ENCODE assay signal across 7 mouse cellular contexts in genomic region chr6:4904055-4904450, GRCm38 (mm10). TPM values are rescaled to one million over a fixed set of nuclear protein-coding genes. Genes with fewer than 3 reads are reported as not detected.
DNase-seq lines count a peak whose midpoint lies in the region; ATAC-seq lines count a peak whose summit lies in the region.

No protein-coding gene starts in this region.

- peak overlapping the region; percentile 92 for H3K27ac ChIP-seq in embryonic facial prominence, embryonic 12.5 days
- H3K27ac ChIP-seq in hindbrain, embryonic 11.5 days (ENCODE audit: low read depth, low read length) = peak overlapping the region; percentile 98
- peak overlapping the region; percentile 98 for H3K27ac ChIP-seq in limb, embryonic 11.5 days (replicated peaks; ENCODE audit: low read depth, low read length)
- H3K27ac ChIP-seq in midbrain, embryonic 14.5 days (replicated peaks; ENCODE audit: low read depth, low read length) = peak overlapping the region; percentile 98

- no peaks in the 10 kb centered on the region for H3K9me3 ChIP-seq in embryonic facial prominence, embryonic 12.5 days
- no peaks in the 10 kb centered on the region for H3K9me3 ChIP-seq in hindbrain, embryonic 11.5 days (ENCODE audit: control insufficient read depth, low read length)
- no peaks in the 10 kb centered on the region for H3K9me3 ChIP-seq in limb, embryonic 11.5 days (ENCODE audit: control insufficient read depth, low read length)
- no peaks in the 10 kb centered on the region for H3K9me3 ChIP-seq in midbrain, embryonic 14.5 days (ENCODE audit: control insufficient read depth, low read length)

- WGBS in embryonic facial prominence, embryonic 12.5 days = 5% methylated on average over 9 of the region's 9 CpGs
- 7% methylated on average over 9 of the region's 9 CpGs for WGBS in hindbrain, embryonic 11.5 days
- 6% methylated on average over 9 of the region's 9 CpGs for WGBS in limb, embryonic 11.5 days
- WGBS in midbrain, embryonic 14.5 days = 3% methylated on average over 9 of the region's 9 CpGs

- no peaks in the 10 kb centered on the region for H3K27me3 ChIP-seq in embryonic facial prominence, embryonic 12.5 days
- H3K27me3 ChIP-seq in hindbrain, embryonic 11.5 days (ENCODE audit: control insufficient read depth, insufficient read depth, low read length) = no peaks in the 10 kb centered on the region
- no peaks in the 10 kb centered on the region for H3K27me3 ChIP-seq in limb, embryonic 11.5 days (ENCODE audit: control insufficient read depth, insufficient read depth, low read length)
- no peaks in the 10 kb centered on the region for H3K27me3 ChIP-seq in midbrain, embryonic 14.5 days (ENCODE audit: control insufficient read depth, insufficient read depth, low read length)

- peaks cover 38% of the 10 kb centered on the region; the same call in 1 of the 2 replicates for H3K4me1 ChIP-seq in embryonic facial prominence, embryonic 12.5 days
- H3K4me1 ChIP-seq in hindbrain, embryonic 11.5 days (replicated peaks; ENCODE audit: control insufficient read depth, insufficient read depth, low read length) = peaks cover 2% of the 10 kb centered on the region; the same call in 1 of the 2 replicates
- peaks cover 8% of the 10 kb centered on the region for H3K4me1 ChIP-seq in limb, embryonic 11.5 days (ENCODE audit: control insufficient read depth, insufficient read depth, low read length)
- H3K4me1 ChIP-seq in midbrain, embryonic 14.5 days (ENCODE audit: control insufficient read depth, insufficient read depth, low read length) = peaks cover 26% of the 10 kb centered on the region; the same call in 1 of the 2 replicates

- H3K4me3 ChIP-seq in embryonic facial prominence, embryonic 12.5 days = peak overlapping the region; percentile 70
- H3K4me3 ChIP-seq in hindbrain, embryonic 11.5 days (ENCODE audit: low read depth, low read length) = peak overlapping the region; percentile 52
- peak overlapping the region; percentile 52 for H3K4me3 ChIP-seq in limb, embryonic 11.5 days (ENCODE audit: low read depth, low read length)
- H3K4me3 ChIP-seq in midbrain, embryonic 14.5 days (replicated peaks; ENCODE audit: low read depth, low read length) = peak overlapping the region; percentile 55

- no peak for ATAC-seq in embryonic facial prominence, embryonic 12.5 days (ENCODE audit: insufficient number of reproducible peaks, insufficient read depth, low FRiP score, low TSS enrichment)
- peak; percentile 41; the same call in 1 of the 2 replicates for ATAC-seq in hindbrain, embryonic 11.5 days (ENCODE audit: low FRiP score)
- ATAC-seq in limb, embryonic 11.5 days (ENCODE audit: insufficient number of reproducible peaks, low FRiP score, low TSS enrichment, low read depth) = no peak
- 0 out of 2 replicates have a peak, but pooled peaks have one; percentile 22 for ATAC-seq in midbrain, embryonic 14.5 days (ENCODE audit: low FRiP score, low TSS enrichment)

- DNase-seq in urinary bladder, postnatal 36 days (ENCODE audit: low spot score in 2 of 2) = peak; percentile 3 to 14
- no peak for DNase-seq in urinary bladder, postnatal 4 days (ENCODE audit: low spot score in 2 of 2)
- DNase-seq in hindbrain, embryonic 11.5 days (ENCODE audit: low spot score) = no peak
- DNase-seq in limb, embryonic 11.5 days (ENCODE audit: low spot score) = peak; percentile 63
- peak; percentile 67 for DNase-seq in midbrain, embryonic 14.5 days
- no peak for DNase-seq in adipocyte (ENCODE audit: low spot score)

- peak overlapping the region; percentile 94 for H3K9ac ChIP-seq in embryonic facial prominence, embryonic 12.5 days
- H3K9ac ChIP-seq in hindbrain, embryonic 11.5 days (ENCODE audit: low read depth, low read length) = peak overlapping the region; percentile 91
- peak overlapping the region; percentile 97 for H3K9ac ChIP-seq in limb, embryonic 11.5 days (ENCODE audit: low read length)
- H3K9ac ChIP-seq in midbrain, embryonic 14.5 days (replicated peaks; ENCODE audit: low read length) = peak overlapping the region; percentile 95

- no peaks in the 10 kb centered on the region for H3K36me3 ChIP-seq in embryonic facial prominence, embryonic 12.5 days
- H3K36me3 ChIP-seq in hindbrain, embryonic 11.5 days (ENCODE audit: control insufficient read depth, insufficient read depth, low read length) = no peaks in the 10 kb centered on the region
- no peaks in the 10 kb centered on the region for H3K36me3 ChIP-seq in limb, embryonic 11.5 days (ENCODE audit: control insufficient read depth, insufficient read depth, low read length)
- peaks cover 5% of the 10 kb centered on the region; the same call in 1 of the 2 replicates for H3K36me3 ChIP-seq in midbrain, embryonic 14.5 days (ENCODE audit: control insufficient read depth, insufficient read depth, low read length)

- H3K4me2 ChIP-seq in embryonic facial prominence, embryonic 12.5 days (replicated peaks) = peak overlapping the region; percentile 85
- peak overlapping the region; percentile 58 for H3K4me2 ChIP-seq in hindbrain, embryonic 11.5 days (replicated peaks; ENCODE audit: low read depth, low read length)
- H3K4me2 ChIP-seq in limb, embryonic 11.5 days (ENCODE audit: low read depth, severe bottlenecking) = peak overlapping the region; percentile 78
- peak overlapping the region; percentile 73 for H3K4me2 ChIP-seq in midbrain, embryonic 14.5 days (ENCODE audit: low read length)

RNA-seq across cellular contexts. Expression of gene Ppp1r9a, which starts 1.3 kb away (rescaled TPM):
- polyA plus RNA-seq in embryonic facial prominence, embryonic 12.5 days (2016; fragmentation: Nextera tagmentation; extraction: Ambion mirVana) = 23.0 and 26.6 TPM in 2 replicates
- 22.9 and 33.9 TPM in 2 replicates for polyA plus RNA-seq in hindbrain, embryonic 11.5 days (2014; fragmentation: Nextera tagmentation; extraction: Ambion mirVana)
- 27.9 and 31.9 TPM in 2 replicates for polyA plus RNA-seq in limb, embryonic 11.5 days (2014; fragmentation: Nextera tagmentation; extraction: Ambion mirVana)
- 31.8 and 49.3 TPM in 2 replicates for polyA plus RNA-seq in midbrain, embryonic 14.5 days (2014; fragmentation: Nextera tagmentation; extraction: Ambion mirVana)

Comparison
In these comparisons a context has a peak if more than half of its experiments do, and no peak if none do; other contexts are left out.
1. DNase-seq: peak in urinary bladder, postnatal 36 days (2 of 2), limb, embryonic 11.5 days (single experiment) and midbrain, embryonic 14.5 days (single experiment); none in urinary bladder, postnatal 4 days (0 of 2), hindbrain, embryonic 11.5 days (single experiment) and adipocyte (single experiment).
2. ATAC-seq: peak in hindbrain, embryonic 11.5 days (single experiment) and midbrain, embryonic 14.5 days (single experiment); none in embryonic facial prominence, embryonic 12.5 days (single experiment) and limb, embryonic 11.5 days (single experiment).
3. Peak in every context shown above with its lines, with median percentiles within 50 percentile points of each other: H3K27ac ChIP-seq, H3K4me2 ChIP-seq, H3K4me3 ChIP-seq and H3K9ac ChIP-seq.